Mouse (Mus musculus): ENCODE measurements around the gene Fcgrt.

Fcgrt gene

GRCm38 (mm10) chr7:45135370-45135769, 31.7 kb upstream of the Fcgrt start:
- H3K36me3 ChIP-seq (ENCODE audit: insufficient read depth, low read length), result peaks cover 2% of the 10 kb centered on the region
- H3K27me3 ChIP-seq (ENCODE audit: insufficient read depth, low read length), result peaks cover 23% of the 10 kb centered on the region
- H3K4me1 ChIP-seq (replicated peaks; ENCODE audit: low read depth, low read length), result peaks cover 69% of the 10 kb centered on the region
- H3K4me3 ChIP-seq (replicated peaks; ENCODE audit: low read length), result no peak overlapping the region
- TF ChIP-seq POU5F1 (IDR thresholded peaks at IDR 0.05; ENCODE audit: borderline replicate concordance, low read length) (no peak), CTCF (conservative IDR thresholded peaks at IDR 0.05; ENCODE audit: low read length) (no peak), NANOG (IDR thresholded peaks at IDR 0.05; ENCODE audit: borderline replicate concordance, low read length) (no peak)
- H3K9me3 ChIP-seq (ENCODE audit: low read length), result no peaks in the 10 kb centered on the region

- peaks cover 23% of the 10 kb centered on the region for H3K27me3 ChIP-seq (ENCODE audit: insufficient read depth, low read length)
- no peak for TF ChIP-seq CTCF (conservative IDR thresholded peaks at IDR 0.05; ENCODE audit: low read length)
- peak overlapping the region; percentile 32; the same call in 1 of the 2 replicates for H3K4me3 ChIP-seq (replicated peaks; ENCODE audit: low read length)
- no peaks in the 10 kb centered on the region for H3K9me3 ChIP-seq (ENCODE audit: low read length)
- H3K4me1 ChIP-seq (replicated peaks; ENCODE audit: low read depth, low read length), result peaks cover 73% of the 10 kb centered on the region
- no peaks in the 10 kb centered on the region for H3K36me3 ChIP-seq (ENCODE audit: insufficient read depth, low read length)
Measured at GRCm38 (mm10) chr7:45134544-45135026, 30.9 kb upstream of the Fcgrt start.

GRCm38 (mm10) chr7:45133446-45134159, 30.0 kb upstream of the Fcgrt start:
- H3K4me3 ChIP-seq (replicated peaks; ENCODE audit: low read length), result peak overlapping the region; percentile 32; the same call in 1 of the 2 replicates
- no peaks in the 10 kb centered on the region for H3K36me3 ChIP-seq (ENCODE audit: insufficient read depth, low read length)
- TF ChIP-seq NANOG (IDR thresholded peaks at IDR 0.05; ENCODE audit: borderline replicate concordance, low read length) (no peak), CTCF (conservative IDR thresholded peaks at IDR 0.05; ENCODE audit: low read length) (peak; percentile 41), POU5F1 (IDR thresholded peaks at IDR 0.05; ENCODE audit: borderline replicate concordance, low read length) (no peak)
- H3K4me1 ChIP-seq (replicated peaks; ENCODE audit: low read depth, low read length), result peaks cover 72% of the 10 kb centered on the region
- no peaks in the 10 kb centered on the region for H3K9me3 ChIP-seq (ENCODE audit: low read length)
- H3K27me3 ChIP-seq (ENCODE audit: insufficient read depth, low read length), result peaks cover 23% of the 10 kb centered on the region

GRCm38 (mm10) chr7:45131850-45132249, 28.2 kb upstream of the Fcgrt start:
- Histone ChIP-seq H3K27me3 (ENCODE audit: insufficient read depth, low read length) (peaks cover 14% of the 10 kb centered on the region), H3K4me1 (replicated peaks; ENCODE audit: low read depth, low read length) (peaks cover 66% of the 10 kb centered on the region), H3K4me3 (replicated peaks; ENCODE audit: low read length) (peak overlapping the region; percentile 57), H3K36me3 (ENCODE audit: insufficient read depth, low read length) (peaks cover 14% of the 10 kb centered on the region), H3K9me3 (ENCODE audit: low read length) (no peaks in the 10 kb centered on the region)
- TF ChIP-seq NANOG (IDR thresholded peaks at IDR 0.05; ENCODE audit: borderline replicate concordance, low read length) (no peak), POU5F1 (IDR thresholded peaks at IDR 0.05; ENCODE audit: borderline replicate concordance, low read length) (no peak), CTCF (conservative IDR thresholded peaks at IDR 0.05; ENCODE audit: low read length) (no peak)

- Histone ChIP-seq H3K36me3 (ENCODE audit: insufficient read depth, low read length) (peaks cover 29% of the 10 kb centered on the region), H3K9me3 (ENCODE audit: low read length) (no peaks in the 10 kb centered on the region), H3K4me1 (replicated peaks; ENCODE audit: low read depth, low read length) (peaks cover 53% of the 10 kb centered on the region), H3K27me3 (ENCODE audit: insufficient read depth, low read length) (no peaks in the 10 kb centered on the region; the same call in 1 of the 2 replicates), H3K4me3 (replicated peaks; ENCODE audit: low read length) (peak overlapping the region; percentile 92)
- TF ChIP-seq CTCF (conservative IDR thresholded peaks at IDR 0.05; ENCODE audit: low read length), result no peak
- no peak for TF ChIP-seq POU5F1 (IDR thresholded peaks at IDR 0.05; ENCODE audit: borderline replicate concordance, low read length)
- no peak for TF ChIP-seq NANOG (IDR thresholded peaks at IDR 0.05; ENCODE audit: borderline replicate concordance, low read length)
Measured at GRCm38 (mm10) chr7:45129776-45130512, 26.3 kb upstream of the Fcgrt start.

GRCm38 (mm10) chr7:45129318-45129717, 25.7 kb upstream of the Fcgrt start:
- TF ChIP-seq CTCF (conservative IDR thresholded peaks at IDR 0.05; ENCODE audit: low read length), result no peak
- TF ChIP-seq POU5F1 (IDR thresholded peaks at IDR 0.05; ENCODE audit: borderline replicate concordance, low read length), result no peak
- TF ChIP-seq NANOG (IDR thresholded peaks at IDR 0.05; ENCODE audit: borderline replicate concordance, low read length), result no peak
- Histone ChIP-seq H3K4me1 (replicated peaks; ENCODE audit: low read depth, low read length) (peaks cover 46% of the 10 kb centered on the region), H3K4me3 (replicated peaks; ENCODE audit: low read length) (peak overlapping the region; percentile 92), H3K36me3 (ENCODE audit: insufficient read depth, low read length) (peaks cover 29% of the 10 kb centered on the region), H3K27me3 (ENCODE audit: insufficient read depth, low read length) (no peaks in the 10 kb centered on the region), H3K9me3 (ENCODE audit: low read length) (no peaks in the 10 kb centered on the region)

- Histone ChIP-seq H3K4me3 (replicated peaks; ENCODE audit: low read length) (peak within 1 kb of the TSS; percentile 92), H3K4me1 (replicated peaks; ENCODE audit: low read depth, low read length) (peaks cover 41% of the 10 kb centered on the region), H3K9me3 (ENCODE audit: low read length) (no peaks in the 10 kb centered on the region), H3K36me3 (ENCODE audit: insufficient read depth, low read length) (peaks cover 29% of the 10 kb centered on the region), H3K27me3 (ENCODE audit: insufficient read depth, low read length) (no peaks in the 10 kb centered on the region)
- TF ChIP-seq CTCF (conservative IDR thresholded peaks at IDR 0.05; ENCODE audit: low read length) (peak; percentile 41), NANOG (IDR thresholded peaks at IDR 0.05; ENCODE audit: borderline replicate concordance, low read length) (no peak), POU5F1 (IDR thresholded peaks at IDR 0.05; ENCODE audit: borderline replicate concordance, low read length) (no peak)
Measured at GRCm38 (mm10) chr7:45128624-45129246, 25.1 kb upstream of the Fcgrt start, which contains the start of gene Rpl13a. Gene Rpl13a, minus strand, starts transcription at chr7:45128761.

GRCm38 (mm10) chr7:45127700-45128224, 24.1 kb upstream of the Fcgrt start:
- no peak for TF ChIP-seq POU5F1 (IDR thresholded peaks at IDR 0.05; ENCODE audit: borderline replicate concordance, low read length)
- no peak for TF ChIP-seq NANOG (IDR thresholded peaks at IDR 0.05; ENCODE audit: borderline replicate concordance, low read length)
- no peak for TF ChIP-seq CTCF (conservative IDR thresholded peaks at IDR 0.05; ENCODE audit: low read length)
- H3K27me3 ChIP-seq (ENCODE audit: insufficient read depth, low read length), result no peaks in the 10 kb centered on the region
- H3K4me1 ChIP-seq (replicated peaks; ENCODE audit: low read depth, low read length), result peaks cover 33% of the 10 kb centered on the region
- H3K36me3 ChIP-seq (ENCODE audit: insufficient read depth, low read length), result peaks cover 39% of the 10 kb centered on the region
- no peaks in the 10 kb centered on the region for H3K9me3 ChIP-seq (ENCODE audit: low read length)
- H3K4me3 ChIP-seq (replicated peaks; ENCODE audit: low read length), result peak overlapping the region; percentile 92

Measured in E14TG2a.4 (cell line).